Mouse (Mus musculus): ENCODE results near the gene Stard13.

DNA sequence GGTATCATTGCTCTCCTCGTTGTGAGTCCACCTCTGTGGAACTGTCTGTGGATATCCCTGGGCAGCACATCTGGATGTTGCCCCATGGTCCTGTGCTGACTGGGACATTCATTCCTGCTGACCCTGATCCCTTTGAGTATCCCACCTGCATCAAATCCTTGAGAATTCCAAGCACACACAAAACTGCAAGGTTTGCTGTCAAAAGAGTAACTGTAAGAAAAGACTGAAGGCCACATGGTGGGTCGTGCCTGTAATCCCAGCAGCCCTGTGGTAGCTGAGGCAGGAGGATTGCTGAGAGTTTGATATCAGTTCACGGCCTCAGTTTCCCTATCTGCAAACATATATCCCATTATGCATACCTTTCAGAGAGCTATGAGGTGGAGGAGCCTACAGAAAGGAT is 126.8 kb downstream of the Stard13 start:
- TF ChIP-seq CTCF (IDR thresholded peaks at IDR 0.05; ENCODE audit: low read depth, low read length) (no peak), EP300 (IDR thresholded peaks at IDR 0.05; ENCODE audit: insufficient read depth, low read depth, low read length) (no peak)
